Comparison of ENCODE assay signal across 8 mouse cellular contexts in genomic region chr2:122234611-122235288, GRCm38 (mm10). TPM values are rescaled to one million over a fixed set of nuclear protein-coding genes. Genes with fewer than 3 reads are reported as not detected.
DNase-seq lines count a peak whose midpoint lies in the region; ATAC-seq and TF ChIP-seq lines count a peak whose summit lies in the region.

Sord (plus strand) TSS chr2:122234749.

- peak; percentile 8; the same call in 1 of the 2 replicates for TF ChIP-seq CTCF in kidney, postnatal 0 days (IDR thresholded peaks at IDR 0.05; ENCODE audit: low read depth)

- no peaks in the 10 kb centered on the region for H3K36me3 ChIP-seq in heart, embryonic 13.5 days
- H3K36me3 ChIP-seq in kidney, postnatal 0 days (ENCODE audit: insufficient read depth, low read length): no peaks in the 10 kb centered on the region
- no peaks in the 10 kb centered on the region for H3K36me3 ChIP-seq in liver, embryonic 11.5 days (ENCODE audit: control insufficient read depth, insufficient read depth, low read length)
- H3K36me3 ChIP-seq in myocyte (ENCODE audit: control insufficient read depth, insufficient read depth): no peaks in the 10 kb centered on the region

- peak within 1 kb of the TSS; percentile 81 for H3K9ac ChIP-seq in heart, embryonic 13.5 days
- H3K9ac ChIP-seq in kidney, postnatal 0 days (ENCODE audit: low read depth, low read length): peak within 1 kb of the TSS; percentile 53
- H3K9ac ChIP-seq in liver, embryonic 11.5 days (ENCODE audit: low read depth, low read length): peak within 1 kb of the TSS; percentile 85

- H3K79me2 ChIP-seq in myocyte (ENCODE audit: control insufficient read depth, insufficient read depth): no peaks in the 10 kb centered on the region

- no peaks in the 10 kb centered on the region; the same call in 1 of the 2 replicates for H3K4me1 ChIP-seq in brown adipose tissue, adult 24 weeks (ENCODE audit: control insufficient read depth, insufficient read depth, insufficient read length, low read length)
- peaks cover 29% of the 10 kb centered on the region for H3K4me1 ChIP-seq in heart, embryonic 13.5 days
- no peaks in the 10 kb centered on the region for H3K4me1 ChIP-seq in kidney, postnatal 0 days (replicated peaks; ENCODE audit: insufficient read depth, low read length)
- peaks cover 14% of the 10 kb centered on the region for H3K4me1 ChIP-seq in liver, embryonic 11.5 days (replicated peaks; ENCODE audit: control insufficient read depth, insufficient read depth, low read length)

- under 1% methylated on average over 35 of the region's 35 CpGs for WGBS in heart, embryonic 13.5 days
- WGBS in kidney, postnatal 0 days: 1% methylated on average over 35 of the region's 35 CpGs
- 1% methylated on average over 35 of the region's 35 CpGs for WGBS in liver, embryonic 11.5 days

- H3K4me2 ChIP-seq in heart, embryonic 13.5 days: peak within 1 kb of the TSS; percentile 81
- peak within 1 kb of the TSS; percentile 57 for H3K4me2 ChIP-seq in kidney, postnatal 0 days (ENCODE audit: low read length)
- peak within 1 kb of the TSS; percentile 89 for H3K4me2 ChIP-seq in liver, embryonic 11.5 days
- H3K4me2 ChIP-seq in myocyte (ENCODE audit: low read depth): peak within 1 kb of the TSS; percentile 92

- DNase-seq in kidney, postnatal 0 days (ENCODE audit: low spot score): peak; percentile 88
- peak; percentile 90 for DNase-seq in liver, embryonic 11.5 days (ENCODE audit: low spot score)
- DNase-seq in spleen, postnatal 4 days (ENCODE audit: low spot score in 2 of 2): peak; percentile 61 to 82

- peak; percentile 84 for ATAC-seq in CD4-positive, CD25-positive, alpha-beta regulatory T cell, adult 4 months
- ATAC-seq in erythroid progenitor cell, adult 5-6 weeks (replicated peaks; ENCODE audit: low FRiP score, poor library complexity, severe bottlenecking): peak; percentile 88
- peak; percentile 89 for ATAC-seq in heart, embryonic 13.5 days (ENCODE audit: extremely low read depth, insufficient number of reproducible peaks, low FRiP score, low TSS enrichment)
- ATAC-seq in kidney, postnatal 0 days (replicated peaks; ENCODE audit: low FRiP score, low read depth): peak; percentile 92
- ATAC-seq in liver, embryonic 11.5 days (replicated peaks; ENCODE audit: low FRiP score): peak; percentile 92

- peak within 1 kb of the TSS; percentile 40; the same call in 1 of the 2 replicates for H3K27ac ChIP-seq in brown adipose tissue, adult 24 weeks (replicated peaks; ENCODE audit: low read depth, low read length)
- H3K27ac ChIP-seq in heart, embryonic 13.5 days (replicated peaks): peak within 1 kb of the TSS; percentile 70
- H3K27ac ChIP-seq in kidney, postnatal 0 days: peak within 1 kb of the TSS; percentile 42
- peak within 1 kb of the TSS; percentile 87 for H3K27ac ChIP-seq in liver, embryonic 11.5 days (ENCODE audit: low read depth, low read length)

- peak; percentile 40 for TF ChIP-seq POLR2A in myocyte (IDR thresholded peaks at IDR 0.05; ENCODE audit: insufficient read length, low read depth)

- no peaks in the 10 kb centered on the region for H3K9me3 ChIP-seq in heart, embryonic 13.5 days
- no peaks in the 10 kb centered on the region for H3K9me3 ChIP-seq in kidney, postnatal 0 days (replicated peaks; ENCODE audit: low read length)
- no peaks in the 10 kb centered on the region for H3K9me3 ChIP-seq in liver, embryonic 11.5 days (ENCODE audit: control insufficient read depth, low read length)

- peaks cover 2% of the 10 kb centered on the region; the same call in 1 of the 2 replicates for H3K27me3 ChIP-seq in heart, embryonic 13.5 days (replicated peaks)
- H3K27me3 ChIP-seq in kidney, postnatal 0 days (ENCODE audit: insufficient read depth, low read length): no peaks in the 10 kb centered on the region
- H3K27me3 ChIP-seq in liver, embryonic 11.5 days (replicated peaks; ENCODE audit: control insufficient read depth, insufficient read depth, low read length): no peaks in the 10 kb centered on the region
- H3K27me3 ChIP-seq in myocyte (ENCODE audit: control insufficient read depth, insufficient read depth, insufficient read length): no peaks in the 10 kb centered on the region

- peak within 1 kb of the TSS; percentile 46 for H3ac ChIP-seq in myocyte (ENCODE audit: control insufficient read depth, insufficient read length)

- H3K4me3 ChIP-seq in brown adipose tissue, adult 24 weeks (ENCODE audit: insufficient read depth, low read depth, low read length): peak within 1 kb of the TSS; percentile 94
- H3K4me3 ChIP-seq in heart, embryonic 13.5 days: peak within 1 kb of the TSS; percentile 62
- H3K4me3 ChIP-seq in kidney, postnatal 0 days (replicated peaks; ENCODE audit: low read depth, low read length): peak within 1 kb of the TSS; percentile 44
- H3K4me3 ChIP-seq in liver, embryonic 11.5 days (ENCODE audit: low read depth, low read length): peak within 1 kb of the TSS; percentile 75
- peak within 1 kb of the TSS; percentile 80 for H3K4me3 ChIP-seq in myocyte

TF ChIP-seq in myocyte, 11 proteins besides CTCF, POLR2A, EP300 and RAD21:
- TF ChIP-seq E2F4 (IDR thresholded peaks at IDR 0.05; ENCODE audit: insufficient read depth) (no peak), REST (IDR thresholded peaks at IDR 0.05; ENCODE audit: insufficient read depth, insufficient read length) (no peak), MYOG (IDR thresholded peaks at IDR 0.05; ENCODE audit: control insufficient read depth in 1 of 3, insufficient read depth in 1 of 3, insufficient read length in 2 of 3, low read depth in 2 of 3) (no peak), USF1 (IDR thresholded peaks at IDR 0.05; ENCODE audit: low read depth) (peak; percentile 78), CEBPB (IDR thresholded peaks at IDR 0.05; ENCODE audit: insufficient read depth, poor library complexity, severe bottlenecking) (no peak)

RNA-seq across cellular contexts. Expression of gene Sord, which starts in this region (rescaled TPM):
- polyA plus RNA-seq in CD4-positive, CD25-positive, alpha-beta regulatory T cell, adult 4 months (2017; shearing (Covaris generic)): 1 to 10 TPM; 4.1 to 4.4 TPM
- 59.6 and 87.1 TPM in 2 replicates for polyA plus RNA-seq in brown adipose tissue, adult 24 weeks (2012; ENCODE audit: insufficient read depth, insufficient read length, missing spikeins)
- 23.8 and 32.3 TPM in 2 replicates for total RNA-seq in erythroid progenitor cell, adult 5-6 weeks (2015; ENCODE audit: low replicate concordance)
- total RNA-seq in erythroid progenitor cell, adult 5-6 weeks (2017; ENCODE audit: low replicate concordance): 29.5 and 35.8 TPM in 2 replicates
- polyA plus RNA-seq in heart, embryonic 13.5 days (2015; fragmentation: Nextera tagmentation; extraction: Ambion mirVana): 51.3 and 58.6 TPM in 2 replicates
- 127 and 144 TPM in 2 replicates for polyA plus RNA-seq in kidney, postnatal 0 days (2015; fragmentation: Nextera tagmentation; extraction: Ambion mirVana)
- 172 and 180 TPM in 2 replicates for polyA plus RNA-seq in liver, embryonic 11.5 days (2014; fragmentation: Nextera tagmentation; extraction: Ambion mirVana)
- polyA plus RNA-seq in myocyte (2012; fragmentation: generic; extraction: Trizol): 18.5 TPM

Comparison
In these comparisons a context has a peak if more than half of its experiments do, and no peak if none do; other contexts are left out.
1. Peak in every context shown above with its lines: DNase-seq, ATAC-seq, H3K4me3 ChIP-seq and H3K27ac ChIP-seq.
2. H3K4me3 ChIP-seq: peak in every context shown above with its lines; median percentile 94 in brown adipose tissue, adult 24 weeks; 80 in myocyte; 75 in liver, embryonic 11.5 days; 62 in heart, embryonic 13.5 days; 44 in kidney, postnatal 0 days.